ENCODE assay signal across 8 mouse cellular contexts in the genomic region with DNA sequence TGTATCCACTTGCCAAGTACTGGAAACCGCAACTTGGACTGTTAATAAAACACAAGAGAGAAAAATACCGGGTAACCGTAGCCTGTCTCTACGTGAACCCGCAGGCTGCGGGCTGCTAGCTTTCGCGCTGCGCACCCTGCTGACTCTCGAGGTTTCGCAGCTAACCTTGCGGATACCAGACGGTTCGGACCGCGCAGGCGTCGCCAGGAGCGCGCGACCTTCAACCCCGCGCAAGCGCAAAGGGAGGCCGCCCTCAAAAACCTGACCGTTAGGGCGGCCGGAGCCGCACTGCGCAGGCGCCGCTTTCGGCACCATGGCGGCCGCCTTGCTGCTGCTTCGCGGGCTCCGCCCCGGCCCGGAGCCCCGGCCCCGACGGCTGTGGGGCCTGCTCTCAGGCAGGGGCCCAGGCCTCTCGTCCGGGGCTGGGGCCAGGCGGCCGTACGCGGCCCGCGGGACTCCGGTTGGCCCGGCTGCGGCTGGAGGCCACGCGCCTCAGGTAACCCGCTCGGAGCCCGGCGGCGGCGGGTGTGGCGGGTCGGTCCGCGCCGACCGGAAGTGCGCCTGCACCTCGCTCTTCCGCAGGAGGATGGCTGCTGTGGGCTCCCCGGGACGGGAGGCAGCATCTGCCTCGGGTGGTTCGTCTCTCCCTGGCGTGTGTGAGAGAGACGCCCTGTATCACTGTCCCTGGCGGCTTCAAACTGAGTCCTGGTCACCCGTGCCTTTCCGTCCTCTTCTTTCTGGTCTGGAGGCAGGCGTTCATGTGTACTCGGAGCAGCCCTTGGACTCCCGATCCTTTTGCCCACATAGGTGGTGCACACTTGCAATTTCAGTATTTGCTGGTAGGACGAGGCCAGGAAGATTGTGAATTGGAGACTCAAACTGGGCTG. TPM values are rescaled to one million over a fixed set of nuclear protein-coding genes. Genes with fewer than 3 reads are reported as not detected.
DNase-seq lines count a peak whose midpoint lies in the region; ATAC-seq lines count a peak whose summit lies in the region.

No protein-coding gene starts in this region.

- H3K4me1 ChIP-seq in hindbrain, embryonic 16.5 days (ENCODE audit: control insufficient read depth, insufficient read depth, low read depth, low read length) = peaks cover 23% of the 10 kb centered on the region

- H3K9ac ChIP-seq in hindbrain, embryonic 16.5 days (ENCODE audit: low read depth, low read length) = peak overlapping the region; percentile 99

- H3K9me3 ChIP-seq in hindbrain, embryonic 16.5 days (ENCODE audit: control insufficient read depth, low read length) = no peaks in the 10 kb centered on the region

- H3K79me2 ChIP-seq in macrophage (ENCODE audit: inconsistent target) = peaks cover 47% of the 10 kb centered on the region

- no peaks in the 10 kb centered on the region for H3K36me3 ChIP-seq in hindbrain, embryonic 16.5 days (ENCODE audit: control insufficient read depth, insufficient read depth, low read length)
- H3K36me3 ChIP-seq in macrophage (ENCODE audit: inconsistent target) = no peaks in the 10 kb centered on the region

- peak overlapping the region; percentile 97 for H3K27ac ChIP-seq in hindbrain, embryonic 16.5 days (ENCODE audit: low read depth, low read length)
- peak overlapping the region; percentile 85 for H3K27ac ChIP-seq in macrophage

- peak overlapping the region; percentile 75 for H3K4me2 ChIP-seq in hindbrain, embryonic 16.5 days (ENCODE audit: low read length)

- ATAC-seq in hindbrain, embryonic 16.5 days = peak; percentile 97

- H3K27me3 ChIP-seq in hindbrain, embryonic 16.5 days (replicated peaks; ENCODE audit: control insufficient read depth, insufficient read depth, low read length) = no peaks in the 10 kb centered on the region

- peak overlapping the region; percentile 94 for H3K4me3 ChIP-seq in hindbrain, embryonic 16.5 days (ENCODE audit: low read length)
- peak overlapping the region; percentile 95 for H3K4me3 ChIP-seq in macrophage (ENCODE audit: inconsistent target)

- DNase-seq in T-cell, adult 2 months (ENCODE audit: low spot score) = peak; percentile 94
- peak; percentile 94 to 97 for DNase-seq in cerebellum, postnatal 36 days
- DNase-seq in frontal cortex, postnatal 36 days (ENCODE audit: low spot score in 2 of 2) = peak; percentile 94 to 96
- DNase-seq in left cerebral cortex, adult 18-20 months (ENCODE audit: low spot score in 2 of 2) = peak; percentile 95 to 97
- peak; percentile 95 for DNase-seq in right cerebral cortex, adult 18-20 months
- peak; percentile 81 for DNase-seq in urinary bladder, postnatal 10 days (ENCODE audit: low spot score)

- under 1% methylated on average over 79 of the region's 84 CpGs for WGBS in hindbrain, embryonic 16.5 days
- WGBS in macrophage (ENCODE audit: missing documents) = under 1% methylated on average over 72 of the region's 84 CpGs

RNA-seq across cellular contexts. Expression of a gene that starts 2.7 kb away (rescaled TPM):
- polyA plus RNA-seq in hindbrain, embryonic 16.5 days (2015; fragmentation: Nextera tagmentation; extraction: Ambion mirVana) = 44.6 and 46.5 TPM in 2 replicates
- 10 to 100 TPM; 56.2 to 66.7 TPM for total RNA-seq in left cerebral cortex, adult 18-20 months (2021)
- total RNA-seq in macrophage (2018; cell fraction: chromatin; rRNA removed) = 10 to 100 TPM; 19.5 to 65.7 (median 40.9) TPM
- 10 to 100 TPM; 21.8 to 31.2 (median 26.5) TPM for total RNA-seq in macrophage (2018; cell fraction: cytosol; rRNA removed)
- total RNA-seq in macrophage (2018; cell fraction: nucleus; rRNA removed) = 10 to 100 TPM; 19.3 to 56.6 (median 35.7) TPM
- 28.2 to 39.2 TPM (median 32.3 TPM) in 3 replicates for polyA plus RNA-seq in macrophage (2018)

RNA-seq across cellular contexts. Expression of a gene that starts 23.4 kb away (rescaled TPM):
- polyA plus RNA-seq in hindbrain, embryonic 16.5 days (2015; fragmentation: Nextera tagmentation; extraction: Ambion mirVana) = 22.9 and 23.5 TPM in 2 replicates
- total RNA-seq in left cerebral cortex, adult 18-20 months (2021) = 100 to 1,000 TPM; 154 to 164 TPM
- total RNA-seq in macrophage (2018; cell fraction: chromatin; rRNA removed) = 100 to 1,000 TPM; 272 to 441 (median 315) TPM
- total RNA-seq in macrophage (2018; cell fraction: cytosol; rRNA removed) = 10 to 100 TPM; 21.2 to 47.5 (median 32.8) TPM
- 100 to 1,000 TPM; 138 to 277 (median 182) TPM for total RNA-seq in macrophage (2018; cell fraction: nucleus; rRNA removed)
- 32.7 to 46.6 TPM (median 36.7 TPM) in 3 replicates for polyA plus RNA-seq in macrophage (2018)

RNA-seq across cellular contexts. Expression of a gene that starts 36.7 kb away (rescaled TPM):
- 588 and 678 TPM in 2 replicates for polyA plus RNA-seq in hindbrain, embryonic 16.5 days (2015; fragmentation: Nextera tagmentation; extraction: Ambion mirVana)
- 100 to 1,000 TPM; 438 to 447 TPM for total RNA-seq in left cerebral cortex, adult 18-20 months (2021)
- 100 to 1,000 TPM in 3 of 26 experiments, 10 to 100 TPM in 23; 28.1 to 251 (median 70.8) TPM for total RNA-seq in macrophage (2018; cell fraction: chromatin; rRNA removed)
- total RNA-seq in macrophage (2018; cell fraction: cytosol; rRNA removed) = 1,000 to 10,000 TPM in 7 of 26 experiments, 100 to 1,000 TPM in 19; 492 to 1,142 (median 755) TPM
- 100 to 1,000 TPM in 21 of 26 experiments, 10 to 100 TPM in 5; 71.4 to 227 (median 119) TPM for total RNA-seq in macrophage (2018; cell fraction: nucleus; rRNA removed)
- polyA plus RNA-seq in macrophage (2018) = 513 to 1,298 TPM (median 1,102 TPM) in 3 replicates

RNA-seq across cellular contexts. Expression of a gene that starts 51.7 kb away (rescaled TPM):
- 5.9 and 8.6 TPM in 2 replicates for polyA plus RNA-seq in hindbrain, embryonic 16.5 days (2015; fragmentation: Nextera tagmentation; extraction: Ambion mirVana)
- total RNA-seq in left cerebral cortex, adult 18-20 months (2021) = 10 to 100 TPM; 58.0 to 61.3 TPM
- total RNA-seq in macrophage (2018; cell fraction: chromatin; rRNA removed) = 1 to 10 TPM in 1 of 26 experiments, not detected in 25; 1.4 TPM
- total RNA-seq in macrophage (2018; cell fraction: cytosol; rRNA removed) = not detected
- not detected for total RNA-seq in macrophage (2018; cell fraction: nucleus; rRNA removed)
- not detected in 3 replicates for polyA plus RNA-seq in macrophage (2018)

Comparison
In these comparisons a context has a peak if more than half of its experiments do, and no peak if none do; other contexts are left out.
1. Peak in every context shown above with its lines: DNase-seq, ATAC-seq, H3K4me3 ChIP-seq and H3K27ac ChIP-seq.